Mouse (Mus musculus): ENCODE data around the gene Gdf11. TPM values are rescaled to one million over a fixed set of nuclear protein-coding genes. Genes with fewer than 3 reads are reported as not detected.
A peak's percentile ranks its signal among the peaks of the same experiment; 100 is the strongest.

Gene Gdf11
- total and polyA plus RNA-seq, 3 experiments, result 0.78 to 2.5 (median 2.0) TPM

GRCm38 (mm10) chr10:128917400-128917799 is 25.9 kb upstream of the Gdf11 start:
- Histone ChIP-seq H3K27ac (no peak overlapping the region), H3K4me3 (no peak overlapping the region), H3K79me2 (replicated peaks; ENCODE audit: control insufficient read depth, insufficient read depth, low read length) (no peaks in the 10 kb centered on the region), H3K27me3 (ENCODE audit: control insufficient read depth, insufficient read depth, low read length) (no peaks in the 10 kb centered on the region), H3K9ac (ENCODE audit: low read depth, low read length) (no peak overlapping the region), H3K4me1 (ENCODE audit: control insufficient read depth, insufficient read depth, low read length) (peaks cover 9% of the 10 kb centered on the region), H3K36me3 (ENCODE audit: control insufficient read depth, insufficient read depth, low read length) (no peaks in the 10 kb centered on the region)
- intact Hi-C loops (cut with DNase I), result loop anchor here (5.0 kb wide), 1 partner anchor 60 kb away; no protein-coding TSS in a partner anchor
- WGBS, result 85% methylated on average over 6 of the region's 6 CpGs
- DNase-seq, result no peak
- TF ChIP-seq EP300 (IDR thresholded peaks at IDR 0.05; ENCODE audit: insufficient read depth, low read depth, low read length) (no peak), CTCF (IDR thresholded peaks at IDR 0.05) (no peak), POLR2A (IDR thresholded peaks at IDR 0.05; ENCODE audit: insufficient read depth, low read depth, low read length) (no peak)

GRCm38 (mm10) chr10:128916665-128917064 is 25.1 kb upstream of the Gdf11 start:
- no peak for TF ChIP-seq CTCF (IDR thresholded peaks at IDR 0.05)
- no peak for TF ChIP-seq POLR2A (IDR thresholded peaks at IDR 0.05; ENCODE audit: insufficient read depth, low read depth, low read length)
- TF ChIP-seq EP300 (IDR thresholded peaks at IDR 0.05; ENCODE audit: insufficient read depth, low read depth, low read length), result no peak
- Histone ChIP-seq H3K27me3 (ENCODE audit: control insufficient read depth, insufficient read depth, low read length) (no peaks in the 10 kb centered on the region), H3K4me3 (no peak overlapping the region), H3K9ac (ENCODE audit: low read depth, low read length) (no peak overlapping the region), H3K4me1 (ENCODE audit: control insufficient read depth, insufficient read depth, low read length) (peaks cover 4% of the 10 kb centered on the region), H3K27ac (no peak overlapping the region), H3K36me3 (ENCODE audit: control insufficient read depth, insufficient read depth, low read length) (no peaks in the 10 kb centered on the region), H3K79me2 (replicated peaks; ENCODE audit: control insufficient read depth, insufficient read depth, low read length) (no peaks in the 10 kb centered on the region)
- DNase-seq, result no peak
- WGBS, result 89% methylated on average over 3 of the region's 3 CpGs
- intact Hi-C loops (cut with DNase I), result loop anchor here (5.0 kb wide), 1 partner anchor 61 kb away; no protein-coding TSS in a partner anchor

GRCm38 (mm10) chr10:128915550-128915949 is 24.0 kb upstream of the Gdf11 start:
- WGBS, result 96% methylated on average over 2 of the region's 2 CpGs
- intact Hi-C loops (cut with DNase I), result loop anchor here (2.0 to 5.0 kb wide), 2 partner anchors 29 to 62 kb away; no protein-coding TSS in a partner anchor
- peaks cover 1% of the 10 kb centered on the region; the same call in 1 of the 2 replicates for H3K4me1 ChIP-seq (ENCODE audit: control insufficient read depth, insufficient read depth, low read length)

GRCm38 (mm10) chr10:128913696-128914095 is 22.2 kb upstream of the Gdf11 start:
- Histone ChIP-seq H3K79me2 (replicated peaks; ENCODE audit: control insufficient read depth, insufficient read depth, low read length) (no peaks in the 10 kb centered on the region), H3K36me3 (ENCODE audit: control insufficient read depth, insufficient read depth, low read length) (no peaks in the 10 kb centered on the region), H3K27ac (no peak overlapping the region), H3K9ac (ENCODE audit: low read depth, low read length) (no peak overlapping the region), H3K27me3 (ENCODE audit: control insufficient read depth, insufficient read depth, low read length) (no peaks in the 10 kb centered on the region), H3K4me3 (no peak overlapping the region), H3K4me1 (ENCODE audit: control insufficient read depth, insufficient read depth, low read length) (peaks cover 1% of the 10 kb centered on the region; the same call in 1 of the 2 replicates)
- intact Hi-C loops (cut with DNase I), result loop anchor here (2.0 kb wide), 1 partner anchor 31 kb away; no protein-coding TSS in a partner anchor
- 67% methylated on average over 12 of the region's 12 CpGs for WGBS
- TF ChIP-seq EP300 (IDR thresholded peaks at IDR 0.05; ENCODE audit: insufficient read depth, low read depth, low read length) (no peak), CTCF (IDR thresholded peaks at IDR 0.05) (no peak), POLR2A (IDR thresholded peaks at IDR 0.05; ENCODE audit: insufficient read depth, low read depth, low read length) (no peak)
- DNase-seq, result peak in 1 of 2 experiments; percentile 30

More at GRCm38 (mm10) chr10:128915550-128915949, 24.0 kb upstream of the Gdf11 start:
- no peaks in the 10 kb centered on the region for H3K79me2 ChIP-seq (replicated peaks; ENCODE audit: control insufficient read depth, insufficient read depth, low read length)
- no peak for DNase-seq
- no peak overlapping the region for H3K27ac ChIP-seq
- no peak overlapping the region for H3K9ac ChIP-seq (ENCODE audit: low read depth, low read length)
- H3K36me3 ChIP-seq (ENCODE audit: control insufficient read depth, insufficient read depth, low read length), result no peaks in the 10 kb centered on the region
- H3K27me3 ChIP-seq (ENCODE audit: control insufficient read depth, insufficient read depth, low read length), result no peaks in the 10 kb centered on the region
- TF ChIP-seq POLR2A (IDR thresholded peaks at IDR 0.05; ENCODE audit: insufficient read depth, low read depth, low read length) (no peak), EP300 (IDR thresholded peaks at IDR 0.05; ENCODE audit: insufficient read depth, low read depth, low read length) (no peak), CTCF (IDR thresholded peaks at IDR 0.05) (peak; percentile 55)
- no peak overlapping the region for H3K4me3 ChIP-seq

GRCm38 (mm10) chr10:128913219-128913618 is 21.7 kb upstream of the Gdf11 start:
- no peak overlapping the region for H3K4me3 ChIP-seq
- H3K79me2 ChIP-seq (replicated peaks; ENCODE audit: control insufficient read depth, insufficient read depth, low read length), result no peaks in the 10 kb centered on the region
- intact Hi-C loops (cut with DNase I), result no loop called here
- no peak overlapping the region for H3K27ac ChIP-seq
- no peaks in the 10 kb centered on the region for H3K36me3 ChIP-seq (ENCODE audit: control insufficient read depth, insufficient read depth, low read length)
- peak; percentile 83 to 86 for DNase-seq
- TF ChIP-seq POLR2A (IDR thresholded peaks at IDR 0.05; ENCODE audit: insufficient read depth, low read depth, low read length) (no peak), CTCF (IDR thresholded peaks at IDR 0.05) (peak; percentile 99; the same call in 1 of the 2 replicates), EP300 (IDR thresholded peaks at IDR 0.05; ENCODE audit: insufficient read depth, low read depth, low read length) (peak; percentile 58; the same call in 1 of the 2 replicates)
- H3K9ac ChIP-seq (ENCODE audit: low read depth, low read length), result no peak overlapping the region
- H3K4me1 ChIP-seq (ENCODE audit: control insufficient read depth, insufficient read depth, low read length), result peaks cover 1% of the 10 kb centered on the region; the same call in 1 of the 2 replicates
- 6% methylated on average over 5 of the region's 5 CpGs for WGBS
- H3K27me3 ChIP-seq (ENCODE audit: control insufficient read depth, insufficient read depth, low read length), result no peaks in the 10 kb centered on the region

GRCm38 (mm10) chr10:128912791-128913190 is 21.3 kb upstream of the Gdf11 start:
- intact Hi-C loops (cut with DNase I), result no loop called here
- 69% methylated on average over 4 of the region's 4 CpGs for WGBS
- Histone ChIP-seq H3K36me3 (ENCODE audit: control insufficient read depth, insufficient read depth, low read length) (no peaks in the 10 kb centered on the region), H3K4me1 (ENCODE audit: control insufficient read depth, insufficient read depth, low read length) (peaks cover 1% of the 10 kb centered on the region; the same call in 1 of the 2 replicates), H3K27me3 (ENCODE audit: control insufficient read depth, insufficient read depth, low read length) (no peaks in the 10 kb centered on the region), H3K9ac (ENCODE audit: low read depth, low read length) (no peak overlapping the region), H3K27ac (no peak overlapping the region), H3K4me3 (no peak overlapping the region), H3K79me2 (replicated peaks; ENCODE audit: control insufficient read depth, insufficient read depth, low read length) (no peaks in the 10 kb centered on the region)
- DNase-seq, result no peak
- TF ChIP-seq CTCF (IDR thresholded peaks at IDR 0.05), result no peak
- TF ChIP-seq POLR2A (IDR thresholded peaks at IDR 0.05; ENCODE audit: insufficient read depth, low read depth, low read length), result no peak
- TF ChIP-seq EP300 (IDR thresholded peaks at IDR 0.05; ENCODE audit: insufficient read depth, low read depth, low read length), result no peak

Data from heart, adult 2 months (tissue).